Mouse (Mus musculus) ovary, postnatal 14 days (tissue): ENCODE data around the gene Neu4.
"Not testable (repeated sequence)": the region's sequence is repeated elsewhere in the genome, so short reads cannot be mapped to it uniquely, and the experiment has no call there.

ENCODE experiments used
- DNase-seq: peaks from one replicate; pipeline ENCODE4 v3.0.0; 2022; ENCODE audit warnings: low spot score

Neu4 gene

GRCm38 (mm10) chr1:94020151-94020550, at the start of gene Neu4:
TSS of gene Neu4 (plus strand) at chr1:94020451.
- no peak for DNase-seq

DNA sequence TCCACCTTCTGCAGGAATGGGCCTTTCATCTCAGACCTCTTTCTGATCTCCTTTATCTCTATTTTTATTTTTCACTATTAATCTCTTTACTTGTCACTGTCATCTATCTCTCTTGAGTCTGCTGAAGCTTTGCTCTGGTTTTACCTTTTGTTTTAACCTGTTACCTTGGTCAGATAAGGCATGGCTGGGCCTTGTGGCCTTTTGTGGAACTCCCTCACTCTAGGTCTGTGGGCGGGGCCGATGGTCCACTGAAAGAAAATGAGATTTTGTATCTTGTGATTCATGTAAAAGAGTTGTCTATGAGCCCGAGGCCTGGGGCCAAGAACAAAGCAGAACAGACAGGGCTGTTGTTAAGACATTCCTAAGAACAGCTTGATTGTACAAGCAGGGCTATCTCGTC, 49.5 kb upstream of the Neu4 start:
- DNase-seq = not testable (repeated sequence)

DNA sequence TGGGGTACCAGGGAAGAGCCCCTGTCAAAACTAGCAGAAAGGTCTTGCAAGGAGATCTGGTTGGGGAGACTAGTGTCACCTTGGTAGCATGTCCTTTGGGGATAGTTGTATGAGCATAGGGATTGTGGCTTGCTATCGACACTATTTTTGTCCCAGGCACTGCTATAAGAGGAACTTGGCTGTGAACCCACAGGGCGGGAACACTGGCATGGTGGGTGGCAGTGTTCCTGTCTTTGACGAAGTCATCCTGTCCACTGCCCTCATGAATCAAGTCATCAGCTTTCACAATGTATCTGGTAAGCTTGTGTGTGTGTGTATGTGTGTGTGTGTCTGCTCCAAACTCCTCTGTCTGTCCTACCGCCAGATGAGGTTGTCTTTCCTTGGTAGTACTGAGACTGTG, 44.5 kb upstream of the Neu4 start:
- DNase-seq = not testable (repeated sequence)

- not testable (repeated sequence) for DNase-seq
These were observed 42.0 kb upstream of the Neu4 start for GRCm38 (mm10) chr1:93978287-93978686.

DNA sequence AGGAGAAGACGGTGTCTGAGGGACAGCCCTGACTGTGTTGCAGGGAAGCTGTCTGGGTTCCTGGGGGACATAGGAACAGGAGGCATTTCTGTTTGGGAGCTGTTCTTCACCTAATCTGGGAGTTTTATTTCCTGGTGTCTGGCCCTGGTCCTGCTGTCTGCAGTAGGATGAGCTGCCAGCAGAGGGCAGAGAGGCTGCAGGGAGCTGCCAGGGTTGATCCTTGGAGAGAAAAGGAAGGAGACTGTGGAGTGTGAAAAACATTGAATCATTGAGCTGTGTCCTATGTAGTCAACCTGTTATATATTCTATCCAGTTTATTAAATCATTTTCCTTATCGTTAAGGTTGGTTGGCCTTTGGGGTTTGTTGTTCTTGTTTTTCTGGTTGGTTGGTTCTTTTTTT, 39.3 kb upstream of the Neu4 start:
- DNase-seq = not testable (repeated sequence)

GRCm38 (mm10) chr1:93986167-93986566, 34.1 kb upstream of the Neu4 start:
- DNase-seq = no peak

DNA sequence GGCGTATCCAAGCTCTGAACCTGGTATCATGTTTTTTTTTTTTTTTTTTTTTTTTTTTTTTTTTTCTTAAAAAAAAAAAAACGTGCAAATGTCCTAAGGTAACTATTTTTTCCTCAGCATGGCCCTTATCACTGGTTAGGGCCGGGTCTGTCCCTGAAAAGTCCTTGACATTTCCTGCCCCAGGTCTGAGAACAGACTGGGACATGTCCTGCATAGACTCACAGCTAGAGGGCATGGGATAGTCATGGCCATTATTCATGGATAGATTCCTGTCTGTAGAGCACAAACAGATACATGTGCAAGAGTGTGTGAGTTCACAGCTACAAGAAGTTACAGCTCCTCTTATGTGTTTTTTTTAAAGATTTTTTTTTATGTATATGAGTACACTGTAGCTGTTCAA, 31.5 kb upstream of the Neu4 start:
- no peak for DNase-seq

- DNase-seq = not testable (repeated sequence)
These were observed 30.0 kb upstream of the Neu4 start, which contains the start of gene Gal3st2c for GRCm38 (mm10) chr1:93990209-93990608. TSS of gene Gal3st2c (plus strand) at chr1:93990509.

DNA sequence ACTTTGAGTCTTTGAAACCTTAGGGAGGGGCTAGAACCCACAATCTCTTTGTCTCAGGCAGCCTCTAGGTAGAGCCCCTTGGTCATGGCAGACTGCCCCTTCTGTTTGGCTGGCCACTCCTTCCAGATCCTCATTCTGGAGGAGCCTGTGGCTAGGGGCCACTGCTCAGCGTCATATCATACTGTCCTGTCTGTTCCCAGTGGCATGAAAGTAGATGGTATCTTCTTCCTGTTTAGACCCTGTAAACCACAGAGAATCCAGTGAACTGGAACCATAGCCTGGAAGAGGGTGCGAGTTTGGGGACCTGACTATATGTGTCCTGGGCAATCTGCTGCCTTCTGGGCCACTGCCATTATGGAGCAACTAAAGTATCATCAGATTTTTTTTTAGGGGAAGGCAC, 29.2 kb upstream of the Neu4 start:
- not testable (repeated sequence) for DNase-seq

GRCm38 (mm10) chr1:93991491-93991890, 28.8 kb upstream of the Neu4 start:
- DNase-seq = not testable (repeated sequence)

GRCm38 (mm10) chr1:94001023-94001422, 19.2 kb upstream of the Neu4 start:
- DNase-seq = no peak

- not testable (repeated sequence) for DNase-seq
These were observed 14.2 kb upstream of the Neu4 start for GRCm38 (mm10) chr1:94005954-94006506.

DNA sequence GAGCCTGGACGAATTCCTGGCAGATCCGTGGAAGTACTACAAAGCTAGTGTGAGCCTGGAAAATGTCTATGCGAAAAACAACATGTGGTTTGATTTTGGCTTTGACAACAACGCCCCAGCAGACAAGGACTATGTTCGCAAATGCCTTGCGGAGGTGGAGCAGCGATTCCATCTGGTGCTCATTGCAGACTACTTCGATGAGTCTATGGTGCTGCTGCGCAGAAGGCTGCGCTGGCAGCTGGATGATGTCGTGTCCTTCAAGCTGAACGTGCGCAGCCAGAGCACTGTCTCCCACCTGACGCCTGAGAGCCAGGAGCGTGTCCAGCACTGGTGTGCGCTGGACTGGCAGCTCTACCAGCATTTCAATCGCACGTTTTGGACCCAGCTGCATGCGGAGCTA, 11.4 kb upstream of the Neu4 start:
- not testable (repeated sequence) for DNase-seq

- DNase-seq = no peak
These were observed 8.6 kb upstream of the Neu4 start for GRCm38 (mm10) chr1:94011643-94012042.

- DNase-seq = no peak
These were observed 7.4 kb downstream of the Neu4 start for GRCm38 (mm10) chr1:94027506-94028108.

- no peak for DNase-seq
These were observed 8.5 kb downstream of the Neu4 start for GRCm38 (mm10) chr1:94028741-94029140.

DNA sequence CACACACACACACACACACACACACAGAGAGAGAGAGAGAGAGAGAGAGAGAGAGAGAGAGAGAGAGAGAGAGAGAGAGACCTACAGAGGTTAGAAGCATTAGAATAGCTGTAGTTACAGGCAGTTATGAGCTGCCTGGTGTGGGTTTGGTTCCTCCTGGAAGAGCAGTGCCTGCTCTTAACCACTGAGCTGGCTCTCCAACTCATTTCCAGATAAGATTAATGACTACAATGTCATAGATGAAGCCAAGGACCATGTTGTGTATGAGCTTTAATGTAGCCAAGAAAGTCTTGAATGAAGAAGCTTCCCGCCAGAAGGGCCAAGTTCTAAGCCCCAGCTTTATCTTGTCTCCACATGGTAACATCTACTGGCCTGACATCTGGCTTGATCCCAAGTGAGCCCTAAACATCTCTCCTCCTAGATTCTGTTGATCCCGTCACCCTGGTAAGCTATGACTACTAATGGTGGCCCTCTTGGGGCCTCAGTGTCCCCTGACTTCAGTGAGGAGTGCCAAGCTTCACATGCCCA, 12.9 kb downstream of the Neu4 start:
- DNase-seq = no peak

- peak; percentile 69 for DNase-seq
These were observed 14.9 kb downstream of the Neu4 start for GRCm38 (mm10) chr1:94034984-94035743.

DNA sequence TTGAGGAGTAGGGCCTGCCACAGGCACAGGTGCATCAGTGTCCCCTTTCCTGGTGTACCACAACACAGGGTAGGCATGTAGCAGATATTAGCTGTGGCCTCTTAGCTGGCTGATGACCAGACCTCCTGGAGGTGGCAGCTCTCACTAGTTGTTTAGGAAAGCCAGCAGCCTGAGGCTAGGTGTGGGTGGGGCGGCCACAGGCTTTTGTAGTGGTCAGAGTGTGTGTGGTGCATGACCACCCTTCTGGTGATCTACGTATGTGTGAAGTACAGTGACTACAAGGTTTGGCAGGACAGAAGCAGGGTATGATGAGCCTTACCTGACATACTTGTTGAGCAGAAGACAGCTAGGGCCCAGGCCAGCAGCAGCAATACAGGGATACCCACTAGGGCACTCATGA, 20.1 kb downstream of the Neu4 start:
- DNase-seq = no peak

DNA sequence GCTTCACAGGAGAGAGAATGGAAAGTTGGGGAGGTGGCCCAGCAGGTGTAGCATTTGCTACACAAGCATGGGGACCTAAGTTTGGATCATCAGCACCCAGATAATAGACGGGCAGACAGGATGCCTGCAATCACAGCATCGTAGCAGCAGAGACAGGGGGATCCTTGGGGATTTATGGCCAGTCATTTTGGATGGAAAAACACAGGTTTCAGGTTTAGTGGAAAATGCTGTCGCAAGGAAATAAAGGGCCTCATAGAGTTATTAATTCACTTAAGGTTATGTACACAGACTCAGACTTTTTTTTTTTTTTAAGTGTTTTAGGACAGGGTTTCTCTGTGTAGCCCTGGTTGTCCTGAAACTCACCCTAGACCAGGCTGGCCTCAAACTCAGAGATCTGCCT, 25.3 kb downstream of the Neu4 start:
- DNase-seq = no peak

DNA sequence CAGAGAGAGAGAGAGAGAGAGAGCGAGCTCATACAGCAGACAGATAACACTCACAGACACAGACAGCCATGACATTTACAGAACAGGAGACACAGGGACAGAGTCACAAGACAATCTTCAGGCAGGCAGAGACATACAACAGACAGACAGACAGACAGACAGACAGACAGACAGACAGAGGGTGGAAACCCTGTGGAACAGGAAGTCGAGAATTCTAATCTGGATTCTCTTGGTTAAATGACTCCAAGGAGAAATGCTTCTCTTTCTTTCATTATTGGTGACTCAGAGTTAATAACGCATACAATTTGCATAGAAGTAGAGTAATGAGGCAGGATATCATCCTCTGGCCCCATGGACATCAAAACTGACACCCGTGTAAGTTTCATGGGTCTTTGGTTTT, 26.3 kb downstream of the Neu4 start:
- no peak for DNase-seq

DNA sequence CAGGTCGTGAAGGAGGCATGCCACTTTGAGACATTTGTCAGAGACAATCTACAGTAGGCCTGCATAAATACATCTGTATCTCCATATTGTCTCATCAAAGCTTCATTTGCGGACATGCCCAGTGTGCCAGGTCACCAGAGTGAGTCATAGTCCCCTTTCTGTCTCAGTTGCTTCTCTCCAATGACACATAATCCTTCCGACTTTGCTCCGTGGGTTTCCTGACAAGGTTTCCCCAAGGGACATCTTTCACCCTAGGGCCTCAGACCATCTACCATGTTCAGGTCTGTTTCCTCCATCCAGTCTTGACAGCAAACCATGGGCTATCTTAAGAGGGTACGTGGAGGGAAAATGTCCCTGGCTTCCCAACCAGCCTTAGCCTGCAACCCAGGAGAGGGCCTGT, 30.9 kb downstream of the Neu4 start:
- no peak for DNase-seq

GRCm38 (mm10) chr1:94052373-94052772, 32.1 kb downstream of the Neu4 start, which contains the start of gene Pdcd1:
TSS of gene Pdcd1 (minus strand) at chr1:94052553.
- DNase-seq = no peak
